Comparison of ENCODE assay signal across 7 mouse cellular contexts in the genomic region with DNA sequence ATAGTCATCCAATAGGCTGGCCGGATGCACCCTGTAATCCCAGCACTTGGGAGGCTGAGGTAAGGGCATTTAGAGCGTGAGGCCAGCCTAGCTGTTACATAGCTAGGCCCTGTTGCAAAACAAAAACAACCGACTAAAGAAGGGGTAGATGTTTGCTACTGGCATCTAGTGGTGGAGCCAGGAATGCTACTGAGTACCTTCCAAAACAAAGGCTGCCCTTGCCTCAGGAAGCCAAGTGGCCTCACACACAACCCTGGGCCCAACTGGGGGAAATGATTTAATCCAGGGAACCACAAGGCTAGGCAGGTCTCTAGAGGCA. TPM values are rescaled to one million over a fixed set of nuclear protein-coding genes. Genes with fewer than 3 reads are reported as not detected.
DNase-seq lines count a peak whose midpoint lies in the region; ATAC-seq and TF ChIP-seq lines count a peak whose summit lies in the region.

No protein-coding gene starts in this region.

- intact Hi-C loops in left cerebral cortex, postnatal 36 days (cut with DNase I): no loop called here

- H3K4me1 ChIP-seq in MEL (ENCODE audit: control insufficient read depth in 1 of 2, insufficient read depth in 2 of 2, low read length in 2 of 2): peaks cover 26 to 68% of the 10 kb centered on the region in 2 experiments
- H3K4me1 ChIP-seq in forebrain, embryonic 13.5 days: peaks cover 95% of the 10 kb centered on the region
- H3K4me1 ChIP-seq in intestine, embryonic 16.5 days (ENCODE audit: control insufficient read depth, insufficient read depth, low read length): peaks cover 52% of the 10 kb centered on the region
- H3K4me1 ChIP-seq in lung, embryonic 15.5 days: peaks cover 95% of the 10 kb centered on the region

- H3K4me2 ChIP-seq in forebrain, embryonic 13.5 days: no peak overlapping the region
- no peak overlapping the region for H3K4me2 ChIP-seq in intestine, embryonic 16.5 days (ENCODE audit: low read depth, low read length)
- no peak overlapping the region for H3K4me2 ChIP-seq in lung, embryonic 15.5 days

- TF ChIP-seq RAD21 in MEL (IDR thresholded peaks at IDR 0.05; ENCODE audit: low read depth, low read length): peak; percentile 12; the same call in 1 of the 2 replicates

- H3K27me3 ChIP-seq in MEL (ENCODE audit: control insufficient read depth in 1 of 2, insufficient read depth in 2 of 2, low read length in 2 of 2): no peaks in the 10 kb centered on the region
- H3K27me3 ChIP-seq in forebrain, embryonic 13.5 days: no peaks in the 10 kb centered on the region
- no peaks in the 10 kb centered on the region for H3K27me3 ChIP-seq in intestine, embryonic 16.5 days (replicated peaks; ENCODE audit: control insufficient read depth, insufficient read depth, low read length)
- H3K27me3 ChIP-seq in lung, embryonic 15.5 days: no peaks in the 10 kb centered on the region

- peak overlapping the region; percentile 8; the same call in 1 of the 2 replicates for H3K27ac ChIP-seq in MEL (ENCODE audit: control insufficient read depth, low read depth, low read length)
- H3K27ac ChIP-seq in forebrain, embryonic 13.5 days: peak overlapping the region; percentile 97
- 0 out of 2 replicates have a peak overlapping the region, but pooled peaks have one; percentile 32 for H3K27ac ChIP-seq in intestine, embryonic 16.5 days (ENCODE audit: low read length)
- H3K27ac ChIP-seq in lung, embryonic 15.5 days: peak overlapping the region; percentile 60

- no peak for TF ChIP-seq POLR2A in MEL (IDR thresholded peaks at IDR 0.05; ENCODE audit: control insufficient read depth in 1 of 2, insufficient read depth in 1 of 2, low read depth in 1 of 2, low read length in 2 of 2, poor library complexity in 1 of 2)

- peak; percentile 66 for DNase-seq in CD4-positive, CD25-positive, alpha-beta regulatory T cell, adult 2 months (ENCODE audit: low read depth, low spot score)
- DNase-seq in MEL (ENCODE audit: low read depth, low spot score): peak; percentile 58
- DNase-seq in embryo, embryonic 9.5 days (ENCODE audit: extremely low spot score): no peak
- DNase-seq in left cerebral cortex, postnatal 36 days (ENCODE audit: low spot score in 2 of 2): no peak

- no peak for TF ChIP-seq EP300 in MEL (IDR thresholded peaks at IDR 0.05; ENCODE audit: low read depth in 1 of 2, low read length in 2 of 2)

- no peaks in the 10 kb centered on the region for H3K9me3 ChIP-seq in MEL (replicated peaks; ENCODE audit: insufficient read depth, low read length)
- H3K9me3 ChIP-seq in forebrain, embryonic 13.5 days (replicated peaks): no peaks in the 10 kb centered on the region
- no peaks in the 10 kb centered on the region for H3K9me3 ChIP-seq in intestine, embryonic 16.5 days (ENCODE audit: control insufficient read depth, low read length)
- H3K9me3 ChIP-seq in lung, embryonic 15.5 days: no peaks in the 10 kb centered on the region

- peaks cover 16% of the 10 kb centered on the region for H3K79me2 ChIP-seq in MEL (ENCODE audit: control insufficient read depth, insufficient read depth, low read length, poor library complexity)

- WGBS in forebrain, embryonic 13.5 days: 17% methylated on average over 3 of the region's 3 CpGs
- WGBS in intestine, embryonic 16.5 days: 40% methylated on average over 3 of the region's 3 CpGs
- 21% methylated on average over 3 of the region's 3 CpGs for WGBS in lung, embryonic 15.5 days

- ATAC-seq in forebrain, embryonic 13.5 days: no peak
- no peak for ATAC-seq in intestine, embryonic 16.5 days
- no peak for ATAC-seq in lung, embryonic 15.5 days (ENCODE audit: borderline replicate concordance, extremely low read depth, low FRiP score, low TSS enrichment)

- peak; percentile 12 to 51 (median 47); a peak in 4 of 6 replicates for TF ChIP-seq CTCF in MEL (IDR thresholded peaks at IDR 0.05 in 2 of 3, conservative IDR thresholded peaks at IDR 0.05 in 1 of 3; ENCODE audit: control insufficient read depth in 1 of 3, insufficient read depth in 1 of 3, low read depth in 2 of 3, low read length in 3 of 3, poor library complexity in 1 of 3, severe bottlenecking in 1 of 3)

- peaks cover 3 to 49% of the 10 kb centered on the region in 2 experiments; a peak in 3 of 4 replicates for H3K36me3 ChIP-seq in MEL (ENCODE audit: control insufficient read depth in 1 of 2, insufficient read depth in 2 of 2, low read length in 2 of 2)
- H3K36me3 ChIP-seq in forebrain, embryonic 13.5 days (ENCODE audit: poor library complexity, severe bottlenecking): peaks cover 42% of the 10 kb centered on the region
- H3K36me3 ChIP-seq in intestine, embryonic 16.5 days (ENCODE audit: control insufficient read depth, insufficient read depth, low read length): no peaks in the 10 kb centered on the region
- peaks cover 30% of the 10 kb centered on the region for H3K36me3 ChIP-seq in lung, embryonic 15.5 days

- no peak overlapping the region for H3K4me3 ChIP-seq in MEL (ENCODE audit: control insufficient read depth in 1 of 2, insufficient read depth in 1 of 2, low read depth in 2 of 2, low read length in 2 of 2)
- no peak overlapping the region for H3K4me3 ChIP-seq in forebrain, embryonic 13.5 days
- no peak overlapping the region for H3K4me3 ChIP-seq in intestine, embryonic 16.5 days (ENCODE audit: low read length)
- no peak overlapping the region for H3K4me3 ChIP-seq in lung, embryonic 15.5 days

- H3K9ac ChIP-seq in MEL (ENCODE audit: control insufficient read depth, low read depth, low read length, poor library complexity, severe bottlenecking): no peak overlapping the region
- 0 out of 2 replicates have a peak overlapping the region, but pooled peaks have one; percentile 49 for H3K9ac ChIP-seq in forebrain, embryonic 13.5 days
- H3K9ac ChIP-seq in intestine, embryonic 16.5 days (ENCODE audit: low read depth, low read length): peak overlapping the region; percentile 17; the same call in 1 of the 2 replicates
- 0 out of 2 replicates have a peak overlapping the region, but pooled peaks have one; percentile 16 for H3K9ac ChIP-seq in lung, embryonic 15.5 days

TF ChIP-seq in MEL, 35 proteins besides CTCF, POLR2A, EP300 and RAD21:
- TF ChIP-seq SMC3 (IDR thresholded peaks at IDR 0.05; ENCODE audit: low read depth, low read length) (peak; percentile 41; the same call in 1 of the 2 replicates), GABPA (IDR thresholded peaks at IDR 0.05; ENCODE audit: low read depth, low read length) (no peak)

RNA-seq across cellular contexts. Expression of a gene that starts 3.1 kb away (rescaled TPM):
- 5.6 and 7.9 TPM in 2 replicates for total RNA-seq in MEL (2012; rRNA removed)
- 10 to 100 TPM in 1 of 2 experiments, not detected in 1; 17.1 TPM for polyA plus RNA-seq in MEL (2012; ENCODE audit: insufficient read depth in 1 of 2, insufficient read length in 2 of 2, low read depth in 1 of 2, low replicate concordance in 2 of 2, missing spikeins in 1 of 2)
- 3.7 and 3.8 TPM in 2 replicates for polyA plus RNA-seq in forebrain, embryonic 13.5 days (2015; fragmentation: Nextera tagmentation; extraction: Ambion mirVana)
- polyA plus RNA-seq in intestine, embryonic 16.5 days (2015; fragmentation: Nextera tagmentation; extraction: Ambion mirVana): 2.0 and 2.6 TPM in 2 replicates
- 3.4 and 4.4 TPM in 2 replicates for polyA plus RNA-seq in lung, embryonic 15.5 days (2015; fragmentation: Nextera tagmentation; extraction: Ambion mirVana)
- total RNA-seq in left cerebral cortex, postnatal 36 days (2021): not detected

RNA-seq across cellular contexts. Expression of a gene that starts 24.6 kb away (rescaled TPM):
- total RNA-seq in MEL (2012; rRNA removed): 75.5 and 88.7 TPM in 2 replicates
- polyA plus RNA-seq in MEL (2012; ENCODE audit: insufficient read depth in 1 of 2, insufficient read length in 2 of 2, low read depth in 1 of 2, low replicate concordance in 2 of 2, missing spikeins in 1 of 2): 100 to 1,000 TPM; 136 to 149 TPM
- polyA plus RNA-seq in forebrain, embryonic 13.5 days (2015; fragmentation: Nextera tagmentation; extraction: Ambion mirVana): 1.9 and 2.1 TPM in 2 replicates
- 4.9 and 5.0 TPM in 2 replicates for polyA plus RNA-seq in intestine, embryonic 16.5 days (2015; fragmentation: Nextera tagmentation; extraction: Ambion mirVana)
- polyA plus RNA-seq in lung, embryonic 15.5 days (2015; fragmentation: Nextera tagmentation; extraction: Ambion mirVana): 11.9 and 12.1 TPM in 2 replicates
- 1 to 10 TPM; 2.4 to 3.4 TPM for total RNA-seq in left cerebral cortex, postnatal 36 days (2021)

RNA-seq across cellular contexts. Expression of a gene that starts 38.2 kb away (rescaled TPM):
- total RNA-seq in MEL (2012; rRNA removed): 42.5 and 45.3 TPM in 2 replicates
- 100 to 1,000 TPM in 1 of 2 experiments, not detected in 1; 106 TPM for polyA plus RNA-seq in MEL (2012; ENCODE audit: insufficient read depth in 1 of 2, insufficient read length in 2 of 2, low read depth in 1 of 2, low replicate concordance in 2 of 2, missing spikeins in 1 of 2)
- 16.1 and 18.6 TPM in 2 replicates for polyA plus RNA-seq in forebrain, embryonic 13.5 days (2015; fragmentation: Nextera tagmentation; extraction: Ambion mirVana)
- polyA plus RNA-seq in intestine, embryonic 16.5 days (2015; fragmentation: Nextera tagmentation; extraction: Ambion mirVana): 11.0 and 14.8 TPM in 2 replicates
- 20.2 and 21.6 TPM in 2 replicates for polyA plus RNA-seq in lung, embryonic 15.5 days (2015; fragmentation: Nextera tagmentation; extraction: Ambion mirVana)
- total RNA-seq in left cerebral cortex, postnatal 36 days (2021): 10 to 100 TPM; 94.2 to 99.7 TPM

RNA-seq across cellular contexts. Expression of a gene that starts 39.8 kb away (rescaled TPM):
- total RNA-seq in MEL (2012; rRNA removed): 154 and 183 TPM in 2 replicates
- polyA plus RNA-seq in MEL (2012; ENCODE audit: insufficient read depth in 1 of 2, insufficient read length in 2 of 2, low read depth in 1 of 2, low replicate concordance in 2 of 2, missing spikeins in 1 of 2): 100 to 1,000 TPM in 1 of 2 experiments, not detected in 1; 221 TPM
- polyA plus RNA-seq in forebrain, embryonic 13.5 days (2015; fragmentation: Nextera tagmentation; extraction: Ambion mirVana): 53.5 and 59.1 TPM in 2 replicates
- 60.0 and 67.1 TPM in 2 replicates for polyA plus RNA-seq in intestine, embryonic 16.5 days (2015; fragmentation: Nextera tagmentation; extraction: Ambion mirVana)
- polyA plus RNA-seq in lung, embryonic 15.5 days (2015; fragmentation: Nextera tagmentation; extraction: Ambion mirVana): 57.5 and 58.4 TPM in 2 replicates
- total RNA-seq in left cerebral cortex, postnatal 36 days (2021): 100 to 1,000 TPM in 1 of 2 experiments, 10 to 100 TPM in 1; 84.5 to 124 TPM

Comparison
In these comparisons a context has a peak if more than half of its experiments do, and no peak if none do; other contexts are left out.
1. DNase-seq: peak in CD4-positive, CD25-positive, alpha-beta regulatory T cell, adult 2 months (single experiment) and MEL (single experiment); none in embryo, embryonic 9.5 days (single experiment) and left cerebral cortex, postnatal 36 days (0 of 2).
2. H3K27ac ChIP-seq: peak in every context shown above with its lines; median percentile 97 in forebrain, embryonic 13.5 days; 60 in lung, embryonic 15.5 days; 32 in intestine, embryonic 16.5 days; 8 in MEL.
3. RNA of a gene that starts 24.6 kb away (polyA plus RNA-seq): 136 to 149 TPM in MEL; 11.9 to 12.1 TPM in lung, embryonic 15.5 days, 4.9 to 5.0 TPM in intestine, embryonic 16.5 days and 1.9 to 2.1 TPM in forebrain, embryonic 13.5 days; every median in the first group is over 10 times any median in the second.